Mouse (Mus musculus): Measurements from ENCODE around the gene Vwa5b1. TPM values are rescaled to one million over a fixed set of nuclear protein-coding genes. Genes with fewer than 3 reads are reported as not detected.
A peak's percentile ranks its signal among the peaks of the same experiment; 100 is the strongest.

Vwa5b1 gene
- total RNA-seq, 1 experiment: not detected

- H3K9ac ChIP-seq (ENCODE audit: insufficient read depth, low read depth, low read length, poor library complexity, severe bottlenecking): no peak overlapping the region
- H3K9me3 ChIP-seq (ENCODE audit: control insufficient read depth, insufficient read depth, low read depth, low read length): no peaks in the 10 kb centered on the region
- no peak for TF ChIP-seq MAFK (IDR thresholded peaks at IDR 0.05; ENCODE audit: insufficient read depth, low read depth, low read length)
- TF ChIP-seq ZC3H11A (IDR thresholded peaks at IDR 0.05; ENCODE audit: borderline replicate concordance, low read depth, low read length): no peak
- TF ChIP-seq HCFC1 (IDR thresholded peaks at IDR 0.05; ENCODE audit: borderline replicate concordance, insufficient read depth, low read length): no peak
- no peak for TF ChIP-seq ZNF384 (IDR thresholded peaks at IDR 0.05; ENCODE audit: low read depth, low read length)
- TF ChIP-seq CHD2 (IDR thresholded peaks at IDR 0.05; ENCODE audit: low read depth, low read length): no peak
- in situ Hi-C loops (cut with MboI; ENCODE audit: low sequenced_read_pairs in 2 of 2, unreplicated experiment in 2 of 2): no loop called here
- no peak for DNase-seq (ENCODE audit: low read depth, low spot score)
- H3K4me3 ChIP-seq (ENCODE audit: insufficient read depth in 1 of 2, low read depth in 1 of 2, low read length in 2 of 2, poor library complexity in 1 of 2, severe bottlenecking in 1 of 2): no peak overlapping the region
- no peak overlapping the region for H3K27ac ChIP-seq (ENCODE audit: insufficient read depth, low read depth, low read length, poor library complexity, severe bottlenecking)
- H3K4me1 ChIP-seq (ENCODE audit: control insufficient read depth in 2 of 2, insufficient read depth in 2 of 2, low read length in 2 of 2, poor library complexity in 1 of 2): no peaks in the 10 kb centered on the region
- H3K36me3 ChIP-seq (ENCODE audit: control insufficient read depth, insufficient read depth, low read length, poor library complexity, severe bottlenecking): no peaks in the 10 kb centered on the region
Measured at GRCm38 (mm10) chr4:138568275-138568674, 67.4 kb downstream of the Vwa5b1 start.

- Histone ChIP-seq H3K9ac (ENCODE audit: insufficient read depth, low read depth, low read length, poor library complexity, severe bottlenecking) (no peak overlapping the region), H3K27ac (ENCODE audit: insufficient read depth, low read depth, low read length, poor library complexity, severe bottlenecking) (no peak overlapping the region), H3K4me1 (ENCODE audit: control insufficient read depth in 2 of 2, insufficient read depth in 2 of 2, low read length in 2 of 2, poor library complexity in 1 of 2) (no peaks in the 10 kb centered on the region), H3K36me3 (ENCODE audit: control insufficient read depth, insufficient read depth, low read length, poor library complexity, severe bottlenecking) (no peaks in the 10 kb centered on the region), H3K4me3 (ENCODE audit: insufficient read depth in 1 of 2, low read depth in 1 of 2, low read length in 2 of 2, poor library complexity in 1 of 2, severe bottlenecking in 1 of 2) (no peak overlapping the region), H3K9me3 (ENCODE audit: control insufficient read depth, insufficient read depth, low read depth, low read length) (no peaks in the 10 kb centered on the region)
- in situ Hi-C loops (cut with MboI; ENCODE audit: low sequenced_read_pairs in 2 of 2, unreplicated experiment in 2 of 2): no loop called here
- no peak for TF ChIP-seq ZNF384 (IDR thresholded peaks at IDR 0.05; ENCODE audit: low read depth, low read length)
- no peak for TF ChIP-seq CHD2 (IDR thresholded peaks at IDR 0.05; ENCODE audit: low read depth, low read length)
- no peak for TF ChIP-seq ZC3H11A (IDR thresholded peaks at IDR 0.05; ENCODE audit: borderline replicate concordance, low read depth, low read length)
- TF ChIP-seq HCFC1 (IDR thresholded peaks at IDR 0.05; ENCODE audit: borderline replicate concordance, insufficient read depth, low read length): no peak
- no peak for TF ChIP-seq MAFK (IDR thresholded peaks at IDR 0.05; ENCODE audit: insufficient read depth, low read depth, low read length)
- peak; percentile 48 for DNase-seq (ENCODE audit: low read depth, low spot score)
Measured at GRCm38 (mm10) chr4:138561986-138562385, 73.7 kb downstream of the Vwa5b1 start.

DNA sequence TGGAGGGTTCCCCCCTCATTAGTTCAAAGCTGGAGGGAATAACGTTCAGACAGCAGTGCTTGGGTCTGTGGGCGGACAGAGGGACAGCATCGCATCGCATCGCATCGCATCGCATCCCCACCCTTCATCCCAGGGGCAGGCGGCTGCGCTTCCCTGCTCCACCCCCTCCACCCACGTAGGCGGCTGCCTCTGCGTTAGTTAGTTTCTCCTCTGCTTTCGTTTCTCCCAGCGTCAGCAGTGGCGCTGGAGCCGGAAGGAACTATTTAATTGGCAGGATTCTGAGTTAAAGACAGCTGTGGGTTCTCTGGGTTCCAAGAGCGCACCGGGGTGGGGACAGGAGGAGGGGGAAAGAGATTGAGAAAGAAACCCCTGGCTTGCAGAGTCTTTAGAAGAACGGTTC is 80.2 kb downstream of the Vwa5b1 start:
- no peak overlapping the region for H3K27ac ChIP-seq (ENCODE audit: insufficient read depth, low read depth, low read length, poor library complexity, severe bottlenecking)
- no peaks in the 10 kb centered on the region for H3K36me3 ChIP-seq (ENCODE audit: control insufficient read depth, insufficient read depth, low read length, poor library complexity, severe bottlenecking)
- in situ Hi-C loops (cut with MboI; ENCODE audit: low sequenced_read_pairs in 2 of 2, unreplicated experiment in 2 of 2): loop anchor here in 1 of 2 experiments (10.0 kb wide), 1 partner anchor 111 kb away; no protein-coding TSS in a partner anchor
- no peak overlapping the region for H3K9ac ChIP-seq (ENCODE audit: insufficient read depth, low read depth, low read length, poor library complexity, severe bottlenecking)
- no peaks in the 10 kb centered on the region for H3K9me3 ChIP-seq (ENCODE audit: control insufficient read depth, insufficient read depth, low read depth, low read length)
- TF ChIP-seq CHD2 (IDR thresholded peaks at IDR 0.05; ENCODE audit: low read depth, low read length): no peak
- TF ChIP-seq ZNF384 (IDR thresholded peaks at IDR 0.05; ENCODE audit: low read depth, low read length): no peak
- no peak for TF ChIP-seq HCFC1 (IDR thresholded peaks at IDR 0.05; ENCODE audit: borderline replicate concordance, insufficient read depth, low read length)
- no peak for TF ChIP-seq ZC3H11A (IDR thresholded peaks at IDR 0.05; ENCODE audit: borderline replicate concordance, low read depth, low read length)
- no peak for TF ChIP-seq MAFK (IDR thresholded peaks at IDR 0.05; ENCODE audit: insufficient read depth, low read depth, low read length)
- peaks cover 0 to 9% of the 10 kb centered on the region in 2 experiments; a peak in 1 of 4 replicates for H3K4me1 ChIP-seq (ENCODE audit: control insufficient read depth in 2 of 2, insufficient read depth in 2 of 2, low read length in 2 of 2, poor library complexity in 1 of 2)
- H3K4me3 ChIP-seq (ENCODE audit: insufficient read depth in 1 of 2, low read depth in 1 of 2, low read length in 2 of 2, poor library complexity in 1 of 2, severe bottlenecking in 1 of 2): no peak overlapping the region
- DNase-seq (ENCODE audit: low read depth, low spot score): no peak

GRCm38 (mm10) chr4:138554934-138555333 is 80.8 kb downstream of the Vwa5b1 start:
- H3K9me3 ChIP-seq (ENCODE audit: control insufficient read depth, insufficient read depth, low read depth, low read length): no peaks in the 10 kb centered on the region
- no peak overlapping the region for H3K27ac ChIP-seq (ENCODE audit: insufficient read depth, low read depth, low read length, poor library complexity, severe bottlenecking)
- no peak for DNase-seq (ENCODE audit: low read depth, low spot score)
- peaks cover 0 to 9% of the 10 kb centered on the region in 2 experiments; a peak in 1 of 4 replicates for H3K4me1 ChIP-seq (ENCODE audit: control insufficient read depth in 2 of 2, insufficient read depth in 2 of 2, low read length in 2 of 2, poor library complexity in 1 of 2)
- in situ Hi-C loops (cut with MboI; ENCODE audit: low sequenced_read_pairs in 2 of 2, unreplicated experiment in 2 of 2): loop anchor here in 1 of 2 experiments (10.0 kb wide), 1 partner anchor 110 kb away; no protein-coding TSS in a partner anchor
- H3K36me3 ChIP-seq (ENCODE audit: control insufficient read depth, insufficient read depth, low read length, poor library complexity, severe bottlenecking): no peaks in the 10 kb centered on the region
- H3K4me3 ChIP-seq (ENCODE audit: insufficient read depth in 1 of 2, low read depth in 1 of 2, low read length in 2 of 2, poor library complexity in 1 of 2, severe bottlenecking in 1 of 2): no peak overlapping the region
- TF ChIP-seq MAFK (IDR thresholded peaks at IDR 0.05; ENCODE audit: insufficient read depth, low read depth, low read length): no peak
- no peak for TF ChIP-seq ZNF384 (IDR thresholded peaks at IDR 0.05; ENCODE audit: low read depth, low read length)
- TF ChIP-seq ZC3H11A (IDR thresholded peaks at IDR 0.05; ENCODE audit: borderline replicate concordance, low read depth, low read length): no peak
- no peak for TF ChIP-seq HCFC1 (IDR thresholded peaks at IDR 0.05; ENCODE audit: borderline replicate concordance, insufficient read depth, low read length)
- no peak for TF ChIP-seq CHD2 (IDR thresholded peaks at IDR 0.05; ENCODE audit: low read depth, low read length)
- H3K9ac ChIP-seq (ENCODE audit: insufficient read depth, low read depth, low read length, poor library complexity, severe bottlenecking): no peak overlapping the region

Measured in ES-E14 (cell line).